Mouse (Mus musculus) thymus, postnatal 4 days (tissue): ENCODE data around the gene 4930467E23Rik.
"Not testable (repeated sequence)": the region's sequence is repeated elsewhere in the genome, so short reads cannot be mapped to it uniquely, and the experiment has no call there.

Experiments used
- DNase-seq: peaks from one replicate; pipeline ENCODE4 v3.0.0; 2021

Gene 4930467E23Rik

DNA sequence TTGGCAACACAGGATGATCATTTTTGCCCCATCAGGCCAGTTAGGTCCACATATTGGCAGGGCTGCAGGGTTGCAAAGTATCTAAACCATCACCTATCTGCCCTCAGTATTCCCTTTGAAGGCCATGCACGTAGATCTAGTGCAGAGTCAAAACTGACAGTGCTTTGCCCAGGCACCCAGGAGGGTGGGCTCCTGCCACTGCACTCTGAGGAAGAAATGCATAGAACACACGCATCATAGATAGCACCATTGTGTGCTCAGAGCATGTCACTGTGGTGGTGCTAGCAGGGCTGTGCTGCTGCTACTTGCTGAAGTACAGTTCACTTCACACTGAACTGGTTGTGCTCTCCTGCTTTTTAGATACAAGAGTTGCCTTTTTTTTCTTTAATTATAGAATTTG is at the start of gene 4930467E23Rik:
Gene 4930467E23Rik, plus strand, starts transcription at position 301 of the 400 bp plus-strand sequence.
- not testable (repeated sequence) for DNase-seq

DNA sequence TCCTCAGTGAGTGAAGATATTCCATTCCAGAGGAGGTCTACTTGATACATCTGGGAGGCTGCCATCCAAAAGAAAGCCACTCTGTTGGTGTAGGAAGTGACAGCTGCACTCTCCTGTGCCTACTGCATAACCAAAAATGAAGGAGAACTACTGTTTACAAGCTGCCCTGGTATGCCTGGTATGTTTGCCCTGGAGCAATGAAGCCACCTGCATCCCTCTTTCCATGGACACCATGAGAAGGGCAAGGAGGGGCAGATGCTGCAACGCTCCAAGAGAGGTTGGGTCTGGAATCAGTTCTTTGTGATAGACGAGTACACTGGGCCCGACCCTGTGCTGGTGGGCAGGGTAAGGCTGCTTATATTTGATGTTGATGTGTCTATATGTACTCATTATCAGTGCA is 47.1 kb upstream of the 4930467E23Rik start:
- DNase-seq = not testable (repeated sequence)

DNA sequence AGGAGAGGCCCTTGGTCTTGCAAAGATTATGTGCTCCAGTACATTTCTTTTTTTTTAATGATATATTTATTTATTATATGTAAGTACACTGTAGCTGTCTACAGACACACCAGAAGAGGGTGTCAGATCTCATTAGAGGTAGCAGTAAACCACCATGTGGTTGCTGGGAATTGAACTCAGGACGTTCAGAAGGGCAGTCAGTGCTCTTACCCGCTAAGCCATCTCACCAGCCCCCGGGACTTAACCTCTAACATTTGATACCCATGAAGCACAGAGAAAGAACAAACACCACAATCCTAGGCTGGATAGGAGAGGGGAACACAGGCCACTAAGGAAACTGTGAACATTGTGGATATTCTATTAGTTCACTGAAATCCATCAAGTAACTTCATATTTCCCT is 43.9 kb upstream of the 4930467E23Rik start:
- DNase-seq = not testable (repeated sequence)

DNA sequence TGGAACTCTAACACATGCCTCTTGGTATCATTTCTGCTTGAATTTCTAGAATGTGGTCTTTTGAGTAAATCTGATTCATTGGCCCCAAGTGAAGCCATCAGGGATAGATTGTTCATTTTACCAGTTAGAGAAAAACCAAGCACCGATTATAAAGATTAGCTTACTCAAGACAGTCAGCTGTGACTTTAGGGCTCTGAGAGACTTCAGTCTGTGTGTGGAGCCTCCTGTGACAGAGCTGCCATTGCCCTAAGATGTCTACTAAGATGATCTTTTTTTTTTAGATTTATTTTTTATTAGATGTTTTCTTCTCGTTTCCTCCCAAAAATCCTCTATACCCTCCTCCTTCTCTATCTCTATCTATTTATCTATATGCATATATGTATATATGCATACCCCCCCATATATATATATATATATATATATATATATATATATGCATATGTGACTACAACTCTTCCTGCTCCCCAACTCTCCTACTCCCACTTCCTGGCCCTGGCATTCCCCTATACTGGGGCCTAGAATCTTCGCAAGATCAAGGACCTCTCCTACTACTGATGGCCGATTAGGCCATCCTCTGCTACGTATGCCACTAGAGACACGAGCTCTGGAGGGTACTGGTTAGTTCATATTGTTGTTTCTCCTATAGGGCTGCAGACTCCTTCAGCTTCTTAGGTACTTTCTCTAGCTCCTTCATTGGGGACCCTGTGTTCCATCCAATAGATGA is 40.4 kb upstream of the 4930467E23Rik start:
- DNase-seq = not testable (repeated sequence)

DNA sequence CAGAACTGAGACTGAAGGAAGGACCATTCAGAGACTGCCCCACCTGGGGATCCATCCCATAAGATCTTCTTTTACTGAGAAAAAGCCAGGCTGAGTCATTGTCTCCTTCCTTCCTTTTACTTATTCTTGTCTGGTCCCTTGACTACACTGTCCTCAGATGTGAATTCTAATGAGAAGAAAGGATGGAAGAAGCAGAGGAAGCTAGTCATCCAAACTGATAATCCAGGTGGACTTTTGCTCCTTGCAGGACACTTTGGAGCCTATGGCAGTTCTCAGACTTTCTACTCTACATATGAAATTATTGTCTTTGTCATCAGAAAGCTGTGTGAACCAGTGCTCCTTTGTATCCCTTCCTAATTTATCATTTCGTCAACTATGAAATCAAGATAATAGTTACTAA is 39.6 kb upstream of the 4930467E23Rik start:
- DNase-seq = not testable (repeated sequence)

DNA sequence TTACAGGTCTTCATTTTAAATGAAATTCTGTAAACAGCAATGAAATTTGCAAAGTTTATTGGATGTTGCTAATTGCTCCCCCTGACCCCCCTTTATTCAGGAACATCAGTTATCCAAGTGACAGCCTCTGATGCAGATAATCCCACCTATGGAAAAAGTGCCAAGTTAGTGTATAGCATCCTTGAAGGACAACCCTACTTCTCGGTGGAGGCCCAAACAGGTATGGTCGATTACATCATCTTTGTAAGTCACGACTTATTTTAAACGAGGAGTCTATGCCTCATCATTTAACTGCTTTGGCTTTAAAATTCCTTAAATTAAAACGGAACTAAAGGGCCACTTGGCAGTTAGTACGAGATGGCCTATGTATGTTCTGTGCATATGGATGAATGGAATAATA is 38.0 kb upstream of the 4930467E23Rik start:
- DNase-seq = not testable (repeated sequence)

DNA sequence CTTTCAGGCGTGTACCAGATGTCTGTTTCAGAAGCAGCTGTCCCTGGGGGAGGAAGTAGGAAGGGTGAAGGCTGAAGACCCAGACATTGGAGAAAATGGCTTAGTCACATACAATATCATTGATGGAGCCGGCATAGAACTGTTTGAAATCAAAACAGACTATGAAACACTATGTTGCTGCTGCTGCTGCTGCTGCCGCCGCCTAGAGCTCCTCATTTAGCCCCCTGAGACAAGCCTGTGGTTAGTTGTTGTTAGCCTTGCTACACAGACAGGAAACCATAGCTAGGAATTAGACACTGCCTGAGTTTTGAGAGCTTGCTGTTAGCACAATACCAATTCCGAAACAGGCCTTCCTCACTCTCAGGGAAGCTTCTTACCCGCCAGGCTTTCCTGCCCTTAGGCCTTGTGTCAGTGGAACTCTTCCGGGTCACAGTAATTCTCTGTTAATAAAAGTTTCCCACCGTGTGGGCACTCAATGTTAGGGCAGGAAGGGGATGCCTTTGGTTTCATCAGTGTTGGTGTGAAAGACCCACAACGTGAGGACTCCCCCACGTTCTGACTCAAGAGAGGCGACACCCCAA is 31.8 kb upstream of the 4930467E23Rik start:
- DNase-seq = peak; percentile 32

DNA sequence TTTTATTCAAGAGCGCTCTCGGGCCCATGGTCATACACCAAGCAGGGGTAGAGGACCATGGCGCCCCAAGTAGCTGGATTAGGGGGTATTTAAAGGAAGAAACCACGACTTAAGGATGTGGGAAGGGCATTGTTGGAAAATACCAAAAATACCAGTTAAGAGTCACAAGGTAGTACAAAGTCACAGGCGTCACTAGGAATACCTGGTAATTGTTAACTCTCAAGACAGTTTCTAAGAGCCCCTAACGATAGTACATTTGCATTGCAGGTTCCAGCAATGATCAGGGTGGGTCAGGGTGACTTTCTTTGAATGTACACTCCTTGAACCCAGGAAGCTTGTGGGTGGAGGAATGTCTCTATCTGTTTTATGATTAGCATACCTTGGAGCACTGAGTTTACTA is 31.3 kb upstream of the 4930467E23Rik start:
- not testable (repeated sequence) for DNase-seq

DNA sequence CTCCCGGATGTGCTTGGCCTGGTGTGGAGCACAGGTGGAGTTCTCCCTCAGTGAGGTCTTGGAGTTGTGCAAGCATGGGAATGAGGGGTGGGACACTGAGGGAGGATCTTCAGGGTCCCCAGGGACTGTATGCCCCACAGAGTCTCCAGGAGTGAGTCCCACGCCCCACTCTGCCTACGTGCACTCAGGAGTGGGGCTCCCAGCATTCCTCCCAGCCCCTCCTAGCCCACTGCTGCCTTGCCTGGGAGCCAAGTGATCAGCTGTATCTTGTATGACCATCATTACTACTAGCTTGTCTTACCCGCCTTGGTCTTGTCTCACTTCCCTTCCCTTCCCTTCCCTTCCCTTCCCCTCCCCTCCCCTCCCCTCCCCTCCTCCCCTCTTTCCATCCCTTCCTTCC is 30.7 kb upstream of the 4930467E23Rik start:
- DNase-seq = peak; percentile 57

DNA sequence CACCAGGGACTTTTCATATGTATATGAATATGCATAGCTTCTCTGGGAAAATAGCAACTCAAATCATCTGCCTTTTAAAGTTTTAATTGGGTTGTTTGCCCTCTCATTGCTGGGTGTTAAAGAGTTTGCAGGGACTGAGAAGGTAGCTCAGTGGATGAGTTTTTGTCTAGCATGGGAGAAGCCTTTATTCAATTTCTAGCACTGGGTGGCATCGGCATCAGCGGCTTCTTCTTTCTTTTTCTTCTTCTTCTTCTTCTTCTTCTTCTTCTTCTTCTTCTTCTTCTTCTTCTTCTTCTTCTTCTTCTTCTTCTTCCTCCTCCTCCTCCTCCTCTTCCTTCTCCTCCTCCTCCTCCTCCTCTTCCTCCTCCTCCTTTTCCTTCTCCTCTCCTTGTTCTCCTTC is 28.1 kb upstream of the 4930467E23Rik start:
- not testable (repeated sequence) for DNase-seq

DNA sequence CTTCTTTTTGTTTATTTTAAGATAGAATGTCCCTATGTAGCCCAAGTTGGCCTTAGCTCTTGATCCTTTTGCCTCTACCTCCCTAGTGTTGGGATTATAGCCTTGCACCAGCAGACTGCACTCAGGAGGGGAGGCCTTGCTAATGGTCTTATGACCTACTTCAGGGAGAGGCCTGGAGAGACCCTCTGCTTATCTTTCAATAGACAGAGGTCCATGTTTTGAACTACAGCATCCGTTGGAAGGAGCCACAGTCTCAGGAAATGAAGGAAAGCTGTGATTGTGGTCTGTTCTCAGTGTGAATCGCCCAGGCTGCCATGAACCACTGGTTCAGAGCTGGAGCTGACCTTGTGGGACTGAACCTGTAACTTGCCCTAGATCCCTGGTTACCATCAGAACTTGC is 27.1 kb upstream of the 4930467E23Rik start:
- not testable (repeated sequence) for DNase-seq

DNA sequence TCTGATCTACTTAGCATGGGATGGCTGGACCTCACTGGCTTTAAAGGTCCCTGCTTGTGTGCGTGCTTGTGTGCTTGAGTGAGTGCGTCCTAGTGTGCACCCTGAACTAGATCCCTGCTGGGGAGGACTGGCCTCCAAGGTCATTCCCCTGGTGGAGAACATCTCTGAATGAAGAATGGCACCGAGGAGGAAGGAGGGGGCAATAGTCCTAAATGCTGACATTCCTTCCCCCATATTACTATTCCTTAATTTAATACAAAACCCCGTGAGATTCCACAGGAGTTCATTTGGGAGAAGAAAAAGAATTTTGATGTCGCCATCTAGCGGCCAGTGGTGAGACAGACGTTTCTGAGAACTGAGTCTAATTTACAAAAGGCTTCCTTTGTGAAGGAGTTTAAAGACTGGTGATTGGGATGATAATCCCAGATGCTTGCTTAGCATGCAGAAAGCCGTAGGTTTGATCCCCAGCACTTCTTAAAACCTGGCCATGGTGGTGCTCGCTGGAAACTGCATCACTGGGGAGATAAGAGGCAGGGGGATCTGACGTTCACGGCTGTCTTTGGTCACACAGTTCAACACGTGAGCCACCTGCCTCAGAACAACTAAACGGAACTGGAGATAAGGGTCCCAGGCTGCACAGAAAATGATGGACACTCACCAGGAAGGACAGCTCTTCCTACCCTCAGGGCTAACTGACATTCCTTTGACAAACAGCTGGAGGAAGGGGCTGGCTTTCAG is 26.2 kb upstream of the 4930467E23Rik start:
- DNase-seq = peak; percentile 81

DNA sequence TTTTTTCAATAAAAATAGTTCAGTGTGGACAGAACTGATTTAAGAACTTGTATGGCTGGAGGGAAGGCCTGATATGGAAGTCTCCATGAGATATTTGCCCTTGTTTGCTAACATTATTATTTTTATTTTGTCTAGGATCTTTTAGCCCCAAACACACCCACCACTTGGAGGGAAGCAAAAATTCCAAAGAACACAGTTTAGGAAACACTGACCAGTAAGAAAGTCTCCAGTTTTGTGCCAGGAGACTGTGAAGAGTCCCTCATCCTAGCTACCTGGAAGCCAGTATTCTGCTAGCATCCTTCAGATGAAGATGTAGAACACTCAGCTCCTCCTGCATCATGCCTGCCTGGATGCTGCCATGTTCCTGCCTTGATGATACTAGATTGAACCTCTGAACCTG is 25.5 kb upstream of the 4930467E23Rik start:
- DNase-seq = not testable (repeated sequence)

DNA sequence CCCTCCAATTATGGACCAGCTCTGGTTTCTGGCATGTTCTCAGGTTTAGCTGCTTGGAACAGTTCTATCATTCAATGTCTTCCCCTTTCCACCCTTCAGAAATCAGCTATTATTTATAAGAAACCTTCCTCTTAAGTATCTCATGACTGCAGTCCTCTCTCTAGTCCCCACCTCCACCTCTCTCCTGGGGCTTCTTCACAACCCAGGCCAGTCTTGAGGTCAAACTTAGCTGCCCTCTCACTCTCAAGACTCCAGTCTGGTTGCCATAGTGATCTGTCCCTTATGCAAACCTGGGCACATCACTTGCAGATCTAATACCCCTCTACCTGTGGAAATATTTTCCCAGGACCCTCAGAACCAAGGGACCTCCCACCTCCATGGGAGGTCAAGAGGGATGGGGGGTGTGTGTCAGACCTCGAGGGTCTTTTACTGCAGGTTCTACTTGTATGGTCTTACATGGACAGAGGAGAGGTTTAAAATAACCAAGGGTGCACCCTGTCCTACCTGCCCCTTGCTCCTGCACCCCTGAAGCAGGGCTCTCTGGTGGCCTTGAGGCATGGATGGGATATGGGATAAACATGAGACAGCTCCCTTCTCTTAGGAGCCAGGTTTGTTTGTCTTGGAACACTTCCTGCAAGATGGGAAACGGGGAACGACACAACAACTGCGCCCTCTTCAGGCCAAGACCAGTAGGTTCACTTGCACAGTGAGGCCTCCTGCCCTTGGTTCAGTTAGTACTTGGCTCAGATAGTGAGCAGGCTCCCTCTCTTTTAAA is 24.7 kb upstream of the 4930467E23Rik start:
- DNase-seq = peak; percentile 32

DNA sequence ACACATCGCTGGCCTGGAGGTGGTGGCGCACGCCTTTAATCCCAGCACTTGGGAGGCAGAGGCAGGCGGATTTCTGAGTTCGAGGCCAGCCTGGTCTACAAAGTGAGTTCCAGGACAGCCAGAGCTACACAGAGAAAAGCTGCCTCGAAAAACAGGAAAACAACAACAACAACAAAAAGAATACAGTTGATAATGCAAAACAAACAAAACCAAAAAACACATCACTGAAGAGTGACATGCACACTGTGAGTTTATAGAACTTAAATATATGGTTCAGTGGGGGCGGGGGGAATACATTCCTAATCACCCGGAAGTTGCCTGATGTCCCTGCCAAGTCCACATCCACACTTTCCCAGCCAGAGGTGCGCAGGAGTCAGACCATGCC is 24.2 kb upstream of the 4930467E23Rik start:
- DNase-seq = not testable (repeated sequence)

DNA sequence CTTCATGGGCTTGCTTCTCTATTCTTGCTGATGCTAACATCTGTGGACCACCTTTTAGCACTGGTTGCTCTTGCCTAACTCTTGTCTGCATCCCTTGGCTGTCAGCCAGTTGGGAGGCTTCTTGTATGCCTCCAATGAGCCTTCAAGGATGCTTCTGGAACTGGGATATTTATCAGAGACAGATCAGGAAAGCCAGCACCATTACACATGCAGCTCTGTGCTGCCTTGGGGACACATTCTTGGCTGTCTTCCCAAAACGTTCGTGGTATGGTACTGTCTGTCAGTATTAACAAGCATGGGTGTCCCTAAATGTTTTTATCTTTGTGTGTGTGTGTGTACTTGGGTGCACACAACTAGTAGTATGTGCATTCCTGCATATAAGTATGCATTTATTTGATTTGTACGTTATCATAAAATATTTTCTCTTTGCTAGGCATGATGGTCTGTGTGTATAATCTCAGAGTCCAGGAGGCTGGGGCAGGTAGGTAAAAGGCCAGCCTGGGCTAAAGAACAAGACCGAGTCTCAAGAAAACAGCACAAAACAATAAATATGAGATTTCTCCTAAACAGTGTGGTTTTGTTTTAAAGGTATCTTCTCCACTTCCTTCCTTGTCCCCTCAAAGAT is 23.2 kb upstream of the 4930467E23Rik start:
- not testable (repeated sequence) for DNase-seq

DNA sequence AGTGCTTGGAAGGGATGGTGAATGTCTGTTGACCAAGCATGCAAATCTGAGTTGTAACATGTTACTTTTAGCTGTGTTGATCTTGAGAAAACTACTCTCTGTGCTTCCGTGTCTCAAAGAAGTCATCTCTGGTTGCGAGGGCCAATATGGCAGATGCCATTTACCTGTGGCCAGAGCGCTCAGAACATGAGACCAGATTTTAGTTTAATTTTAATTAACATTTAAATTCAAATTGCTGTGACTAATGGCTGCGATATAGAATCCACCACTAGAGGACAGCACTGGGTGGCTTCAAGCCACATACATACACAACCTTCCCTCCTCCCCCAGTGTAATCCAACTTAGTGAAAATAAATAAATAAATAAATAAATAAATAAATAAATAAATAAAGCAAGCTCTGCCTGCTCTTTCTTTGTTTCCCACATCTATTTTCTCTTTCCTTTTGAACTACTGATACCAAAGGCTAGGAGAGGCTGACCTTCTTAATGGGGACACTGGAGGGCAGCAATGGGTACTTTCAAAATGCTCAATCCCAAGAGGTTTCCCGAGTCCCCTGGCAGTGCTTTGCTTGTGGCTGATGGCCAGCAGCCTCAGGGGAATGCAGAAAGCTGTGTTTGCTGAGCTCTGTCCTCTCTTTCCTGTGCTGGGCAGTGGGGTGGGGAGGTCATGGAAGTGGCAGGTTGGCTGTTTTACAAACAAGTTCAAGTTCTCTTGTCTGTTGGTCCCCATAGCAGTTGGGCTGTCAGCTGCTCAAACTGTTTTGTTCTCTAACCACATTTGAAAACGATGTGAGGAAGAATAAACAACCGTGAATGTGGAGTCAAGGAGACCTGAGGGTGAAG is 22.2 kb upstream of the 4930467E23Rik start:
- peak; percentile 79 for DNase-seq

DNA sequence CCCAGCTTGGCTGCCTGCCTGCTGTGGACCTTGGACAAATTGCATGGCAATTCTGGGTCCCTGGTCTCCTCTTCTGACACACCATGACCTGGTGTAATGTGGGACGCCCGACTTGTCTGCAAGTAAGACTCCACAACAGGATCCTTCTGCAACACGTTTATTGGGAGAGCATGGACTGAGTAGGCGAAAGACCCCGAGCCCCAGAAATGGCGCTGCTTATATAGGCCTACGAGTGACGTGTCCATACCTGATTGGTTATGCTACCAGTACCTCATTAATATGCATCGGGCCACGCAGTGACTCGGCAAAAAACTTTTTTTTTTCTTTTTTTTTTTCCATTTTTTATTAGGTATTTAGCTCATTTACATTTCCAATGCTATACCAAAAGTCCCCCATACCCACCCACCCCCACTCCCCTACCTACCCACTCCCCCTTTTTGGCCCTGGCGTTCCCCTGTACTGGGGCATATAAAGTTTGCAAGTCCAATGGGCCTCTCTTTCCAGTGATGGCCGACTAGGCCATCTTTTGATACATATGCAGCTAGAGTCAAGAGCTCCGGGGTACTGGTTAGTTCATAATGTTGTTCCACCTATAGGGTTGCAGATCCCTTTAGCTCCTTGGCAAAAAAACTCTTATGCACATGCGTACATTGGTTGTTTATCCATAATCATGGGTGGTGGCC is 21.5 kb upstream of the 4930467E23Rik start:
- peak; percentile 11 for DNase-seq

DNA sequence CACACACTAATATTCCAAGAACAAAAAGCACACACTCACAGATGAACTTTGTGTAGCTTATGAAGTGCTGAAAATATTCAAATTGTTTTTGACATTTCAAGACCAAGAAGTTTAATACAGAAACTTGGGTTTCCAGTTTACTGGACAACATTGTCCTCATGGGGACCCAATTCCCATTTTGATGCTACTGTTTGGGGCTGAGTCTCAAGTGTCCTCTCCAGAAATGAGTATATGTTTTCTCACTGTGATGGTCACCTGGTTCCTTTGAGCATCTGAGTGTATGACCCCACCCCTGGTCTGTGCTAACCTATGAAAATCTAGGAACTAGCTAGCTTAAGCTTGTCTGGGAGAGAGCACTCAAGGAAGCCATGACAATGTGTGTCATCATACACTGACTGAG is 20.4 kb upstream of the 4930467E23Rik start:
- DNase-seq = not testable (repeated sequence)

DNA sequence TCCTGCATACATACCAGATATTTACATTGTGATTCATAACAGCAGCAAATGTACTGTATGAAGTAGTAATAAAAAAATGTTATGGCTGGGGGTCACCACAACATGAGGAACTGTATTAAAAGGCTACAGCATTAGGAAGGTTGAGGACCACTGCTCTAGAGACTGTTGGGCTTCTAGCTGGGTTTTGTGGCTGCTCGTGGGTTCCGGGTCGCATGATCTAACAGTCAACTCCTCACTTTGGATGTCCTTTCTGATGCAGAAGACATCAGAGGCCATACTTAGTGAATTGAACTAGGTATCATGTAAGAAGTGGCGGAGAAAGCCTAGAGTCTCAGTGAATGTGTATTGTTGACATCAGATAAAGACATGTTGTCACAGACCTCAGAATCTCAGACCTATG is 19.9 kb upstream of the 4930467E23Rik start:
- DNase-seq = peak; percentile 30
